Mouse (Mus musculus): ENCODE data around the gene Gm5089.

Gene Gm5089

DNA sequence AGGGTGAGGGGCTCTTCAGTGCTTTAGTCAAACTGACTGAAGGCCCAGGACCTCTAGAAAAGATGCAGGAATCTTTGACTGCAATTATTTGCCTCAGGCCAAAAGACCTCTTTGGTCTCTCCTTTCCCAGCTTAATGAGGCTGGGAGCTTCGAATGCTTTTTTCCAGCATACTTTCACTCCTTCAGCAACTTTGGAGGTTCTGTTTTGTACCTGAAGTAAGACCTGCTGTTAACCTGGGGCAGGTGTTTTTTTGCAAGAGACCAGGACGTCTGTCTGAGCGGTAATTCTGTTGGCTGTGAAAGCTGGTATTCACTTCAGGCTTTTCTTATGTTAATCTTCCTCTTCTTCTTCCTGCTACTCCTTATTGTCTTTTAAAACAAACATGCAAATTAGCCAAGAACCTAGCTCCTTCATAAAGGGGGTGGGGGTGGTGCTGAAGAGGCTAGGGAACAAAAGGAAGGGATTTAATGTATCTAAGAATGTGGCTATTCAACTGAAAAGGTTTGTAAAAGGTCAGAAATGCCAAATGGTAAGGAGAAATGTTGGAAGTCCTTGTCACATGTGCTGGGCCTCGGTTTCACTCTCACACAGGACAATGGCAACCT, 34.6 kb downstream of the Gm5089 start:
- DNase-seq, result no peak

GRCm38 (mm10) chr14:122414786-122415185, 36.1 kb downstream of the Gm5089 start:
- no peak for DNase-seq

- DNase-seq, result no peak
These were observed 37.4 kb downstream of the Gm5089 start for GRCm38 (mm10) chr14:122413542-122413928.

DNA sequence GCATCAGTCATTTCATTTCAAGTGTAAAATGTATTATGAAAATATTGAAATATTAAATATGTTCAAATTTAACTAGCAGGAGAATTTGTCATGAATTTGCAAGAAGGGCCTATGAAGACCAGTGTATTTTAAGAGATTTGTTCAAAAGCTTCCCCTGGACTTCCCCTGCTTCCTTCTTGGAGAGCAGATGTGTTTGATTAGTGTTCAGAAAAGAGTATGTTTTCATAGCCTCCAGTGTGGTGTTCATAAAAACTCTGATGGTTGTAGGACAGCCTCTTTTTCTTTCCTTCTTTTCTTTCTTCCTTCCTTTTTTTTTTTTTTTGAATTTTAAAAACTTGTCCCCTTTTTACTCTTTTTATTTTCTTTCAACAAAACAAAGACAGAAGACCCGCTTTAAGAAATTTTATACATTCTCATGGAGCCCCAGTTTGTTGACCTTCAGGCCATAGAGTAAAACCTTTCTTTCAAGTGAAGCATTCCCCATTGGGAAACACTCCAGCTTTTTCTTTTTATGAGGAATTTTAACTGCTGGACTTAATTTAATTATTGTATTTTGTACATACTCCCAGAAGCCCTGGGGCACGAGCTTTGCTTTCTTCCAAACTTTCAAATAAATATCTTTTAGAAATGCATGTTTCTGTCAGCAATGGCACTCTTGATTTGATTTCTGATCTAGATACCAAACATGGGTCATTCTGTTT, 37.9 kb downstream of the Gm5089 start:
- no peak for DNase-seq

GRCm38 (mm10) chr14:122406541-122407219, 44.2 kb downstream of the Gm5089 start:
- DNase-seq, result peak; percentile 36

GRCm38 (mm10) chr14:122405897-122406540, 44.9 kb downstream of the Gm5089 start:
- DNase-seq, result no peak

DNA sequence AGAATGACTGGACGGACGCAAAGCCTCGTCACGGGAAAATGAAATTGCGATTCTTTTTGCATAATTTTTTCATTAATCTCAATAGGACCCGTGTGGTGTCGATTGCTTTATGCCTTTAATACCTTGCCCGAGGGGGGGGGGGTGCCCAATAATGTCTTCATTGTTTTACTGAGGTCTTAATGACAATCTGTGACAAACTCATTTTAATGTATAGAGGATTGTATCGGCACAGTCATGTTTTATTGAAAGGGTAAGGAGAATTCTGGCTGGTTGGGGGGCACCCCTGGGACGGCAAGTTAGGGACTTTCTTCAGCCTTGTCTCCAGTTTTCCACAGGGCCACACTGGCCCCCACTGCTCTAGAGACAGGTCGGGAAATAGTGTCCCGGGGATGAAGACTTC, 45.7 kb downstream of the Gm5089 start:
- no peak for DNase-seq

- no peak for DNase-seq
These were observed 46.2 kb downstream of the Gm5089 start for GRCm38 (mm10) chr14:122404596-122405154.

GRCm38 (mm10) chr14:122403422-122403940, 47.4 kb downstream of the Gm5089 start:
- no peak for DNase-seq

GRCm38 (mm10) chr14:122402716-122403258, 48.1 kb downstream of the Gm5089 start:
- no peak for DNase-seq

DNA sequence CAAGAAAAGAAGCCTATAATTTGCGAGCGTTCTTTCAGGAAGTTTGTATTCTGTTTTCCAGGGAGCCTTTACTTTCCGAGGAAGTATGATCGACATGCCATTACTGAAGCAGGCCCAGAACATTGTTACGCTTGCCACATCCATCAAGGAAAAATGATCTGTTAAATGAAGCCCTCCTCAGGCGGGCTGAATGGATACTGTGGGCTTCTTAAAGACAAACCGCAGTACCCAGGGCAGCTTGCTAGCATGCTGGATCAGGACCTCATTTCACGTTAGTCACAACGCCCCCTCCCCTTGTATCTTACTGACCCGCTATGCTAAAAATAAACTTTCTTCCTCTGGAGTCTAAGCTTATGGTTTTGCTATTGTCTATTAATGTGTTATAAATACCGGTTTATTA, 49.0 kb downstream of the Gm5089 start:
- DNase-seq, result no peak

GRCm38 (mm10) chr14:122399906-122400305, 51.0 kb downstream of the Gm5089 start:
- DNase-seq, result no peak

DNA sequence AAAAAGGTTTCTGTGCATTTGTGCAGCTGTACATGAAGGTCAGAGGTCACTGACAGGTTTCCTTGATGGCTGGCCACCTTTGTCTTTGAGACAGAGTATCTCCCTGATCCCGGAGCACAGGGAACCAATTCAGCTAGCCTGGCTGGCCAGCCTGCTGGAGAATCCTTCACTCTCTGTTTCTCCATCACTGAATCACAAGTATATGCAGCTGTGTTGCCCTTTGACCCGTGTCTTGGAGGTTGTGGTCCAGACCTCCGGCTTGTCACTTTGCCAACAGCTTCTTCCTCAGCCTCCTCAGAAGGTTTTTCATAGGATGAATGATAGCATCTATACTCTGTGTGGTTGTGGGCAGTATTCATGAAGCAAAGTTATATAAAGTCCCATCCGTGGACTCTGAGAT, 52.2 kb downstream of the Gm5089 start:
- no peak for DNase-seq

DNA sequence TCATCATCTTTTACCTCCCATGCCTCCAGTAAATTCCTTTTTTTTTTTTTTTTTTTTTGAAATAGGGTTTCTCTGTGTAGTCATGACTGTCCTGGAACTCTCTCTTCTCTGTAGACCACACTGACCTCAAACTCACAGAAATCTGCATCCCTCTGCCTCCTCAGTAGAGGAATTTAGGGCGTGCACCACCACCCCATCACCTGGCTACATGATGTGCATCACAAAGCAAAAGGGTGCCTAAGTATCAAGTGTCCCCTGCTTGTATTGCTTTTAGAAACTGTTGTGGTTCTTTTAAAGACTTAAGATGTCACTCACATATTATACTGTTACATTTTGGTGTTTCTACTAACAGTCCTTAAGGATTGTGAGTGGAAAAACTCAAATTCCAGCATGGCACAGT, 57.8 kb downstream of the Gm5089 start:
- DNase-seq, result no peak

GRCm38 (mm10) chr14:122390935-122391334, 60.0 kb downstream of the Gm5089 start:
- DNase-seq, result no peak

GRCm38 (mm10) chr14:122389684-122390370, 61.1 kb downstream of the Gm5089 start:
- no peak for DNase-seq

DNA sequence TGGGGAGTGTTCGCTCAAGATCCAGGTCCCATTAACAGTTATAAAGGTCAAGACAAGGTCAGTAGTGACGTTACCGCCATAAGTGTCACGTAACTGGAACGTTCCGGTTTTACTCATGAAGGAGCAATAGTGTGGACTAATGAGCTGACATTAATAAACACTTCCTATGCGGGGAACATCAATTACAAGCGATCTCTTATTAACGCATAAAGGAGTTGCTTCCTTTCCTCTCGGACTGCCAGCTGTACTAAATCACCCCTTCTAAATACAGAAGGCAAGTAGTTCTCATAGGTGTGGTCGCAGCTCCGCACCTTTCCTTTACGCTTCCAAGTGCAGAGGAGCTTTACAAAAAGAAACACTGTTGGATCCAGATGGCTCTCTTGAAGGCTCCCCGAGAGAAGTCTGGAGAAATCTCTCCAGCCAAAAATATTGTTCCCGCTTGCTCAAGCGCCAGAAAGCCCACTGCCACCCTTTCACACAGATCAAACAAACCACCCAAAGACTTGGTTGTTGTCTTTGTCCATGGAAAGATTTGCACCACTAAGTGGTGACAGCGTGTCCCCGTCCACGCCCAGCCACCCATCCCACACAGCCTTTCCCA, 62.4 kb downstream of the Gm5089 start:
- DNase-seq, result no peak

DNA sequence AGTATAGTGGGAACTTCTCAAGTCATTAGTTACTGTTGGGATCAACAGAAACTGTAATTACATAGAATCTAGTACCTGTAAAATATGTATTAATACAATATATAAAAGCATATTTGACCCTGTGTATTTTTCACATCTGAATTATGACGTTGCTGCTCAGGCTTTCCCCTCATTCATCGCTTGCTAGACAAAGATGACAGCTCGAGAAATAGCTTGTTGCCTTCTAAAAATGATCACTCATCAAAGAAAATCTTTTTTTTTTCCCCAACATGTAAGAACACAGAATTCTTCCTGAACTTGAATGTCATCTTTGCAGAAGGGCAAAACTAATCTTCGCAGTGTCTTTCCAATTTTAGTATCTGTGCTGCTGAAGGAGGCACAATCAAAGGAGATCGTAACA, 63.1 kb downstream of the Gm5089 start:
- no peak for DNase-seq

- no peak for DNase-seq
These were observed 64.4 kb downstream of the Gm5089 start for GRCm38 (mm10) chr14:122386281-122387130.

GRCm38 (mm10) chr14:122385758-122386157, 65.2 kb downstream of the Gm5089 start:
- no peak for DNase-seq

GRCm38 (mm10) chr14:122385238-122385534, 65.7 kb downstream of the Gm5089 start:
- no peak for DNase-seq

Measured in right cerebral cortex, postnatal 25 days (tissue).